Mouse (Mus musculus): Measurements from ENCODE around the gene Desi1.

- no peak for TF ChIP-seq EP300 (IDR thresholded peaks at IDR 0.05; ENCODE audit: low read depth)
- no peak for TF ChIP-seq CTCF (IDR thresholded peaks at IDR 0.05; ENCODE audit: low read depth)
These were observed 11.1 kb downstream of the Desi1 start for GRCm38 (mm10) chr15:82022535-82023088.
